Mouse (Mus musculus) forebrain, postnatal 0 days (tissue): ENCODE measurements around the gene Pias1. TPM values are rescaled to one million over a fixed set of nuclear protein-coding genes. Genes with fewer than 3 reads are reported as not detected.
A peak's percentile ranks its signal among the peaks of the same experiment; 100 is the strongest.

ENCODE experiments used
- ATAC-seq: fragments of 200-750 bp; cut with Nextera tagmentation; 2 replicates; pipeline ENCODE4 v1.8.0; 2017; ENCODE audit warnings: mild to moderate bottlenecking, moderate library complexity
- DNase-seq: peaks from one replicate; pipeline ENCODE4 v3.0.0-alpha.2; 2015
- H3K27ac ChIP-seq: fragments of 300-500 bp; sonication (generic); 2 replicates; pipeline ENCODE4 v1.5.1; 2014; ENCODE audit warnings: low read depth, mild to moderate bottlenecking, antibody characterized with exemption, low read length, moderate library complexity, mixed read lengths
- H3K27me3 ChIP-seq: fragments of 300-500 bp; sonication (generic); 2 replicates; pipeline ENCODE4 v1.6.1; 2014; ENCODE audit warnings: mild to moderate bottlenecking, low read length, mixed read lengths; ENCODE audit not compliant: insufficient read depth
- H3K36me3 ChIP-seq: fragments of 300-500 bp; sonication (generic); 2 replicates; pipeline ENCODE4 v1.6.1; 2014; ENCODE audit warnings: mild to moderate bottlenecking, moderate library complexity; ENCODE audit not compliant: insufficient read depth
- H3K4me1 ChIP-seq: fragments of 300-500 bp; sonication (generic); 2 replicates; pipeline ENCODE4 v1.6.1; 2014; ENCODE audit warnings: antibody characterized with exemption; ENCODE audit not compliant: insufficient read depth
- H3K4me2 ChIP-seq: fragments of 300-500 bp; sonication (generic); 2 replicates; pipeline ENCODE4 v1.6.1; 2014; ENCODE audit warnings: low read depth, mild to moderate bottlenecking, moderate library complexity
- H3K4me3 ChIP-seq: fragments of 300-500 bp; sonication (generic); 2 replicates; pipeline ENCODE4 v1.5.1; 2014; ENCODE audit warnings: low read depth, low read length, mixed read lengths
- H3K9ac ChIP-seq: fragments of 300-500 bp; sonication (generic); 2 replicates; pipeline ENCODE4 v1.6.1; 2014; ENCODE audit warnings: mild to moderate bottlenecking
- H3K9me3 ChIP-seq: fragments of 300-500 bp; sonication (generic); 2 replicates; pipeline ENCODE4 v1.6.1; 2016; ENCODE audit warnings: low read length
- CTCF ChIP-seq: sonication (generic); IDR thresholded peaks from 2 replicates; pipeline ENCODE4 v1.5.1; 2016; ENCODE audit warnings: antibody characterized with exemption, control low read depth, low read depth
- WGBS: fragments of 180-500 bp; shearing (Covaris S2); extraction: QIAGEN DNeasy Blood & Tissue Kit; methylation state at CpG from one replicate; pipeline ENCODE4 v1.1.7; 2014; 5-methylcytosine and 5-hydroxymethylcytosine counted together
- polyA plus RNA-seq: library from polyadenylated mRNA; unstranded; fragments of >200 nt; fragmentation: Nextera tagmentation; extraction: Ambion mirVana; gene quantifications from 2 replicates; pipeline ENCODE4 v1.2.1, GENCODE M21; 2015
- total RNA-seq: library from RNA; depleted of rRNA; stranded (reverse); fragments of >200 nt; gene quantifications from 2 replicates; pipeline ENCODE4 v1.2.3, GENCODE M21; 2014

Pias1 gene
- total and polyA plus RNA-seq, 2 experiments from 2014 or later = 36.2 to 50.2 TPM

DNA sequence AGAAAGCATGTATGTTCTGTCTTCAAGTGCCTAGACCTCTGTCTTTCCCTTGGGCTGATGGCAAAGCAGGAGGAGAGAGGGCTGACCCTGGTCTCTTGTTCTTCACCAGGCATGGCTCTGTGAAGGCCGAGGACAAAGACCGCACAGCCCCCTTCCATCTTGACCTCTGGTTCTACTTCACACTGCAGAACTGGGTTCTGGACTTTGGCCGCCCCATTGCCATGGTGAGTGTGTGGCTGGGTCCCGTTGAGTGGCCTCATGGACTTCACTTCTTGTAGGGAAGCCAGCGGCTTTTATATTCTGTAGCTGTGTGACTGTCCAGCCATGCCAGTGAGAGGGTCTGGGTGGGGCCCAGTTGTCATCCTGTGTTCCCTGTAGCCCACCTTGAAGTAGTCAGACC, 143.3 kb downstream of the Pias1 start:
- Histone ChIP-seq H3K4me3 (no peak overlapping the region), H3K4me1 (no peaks in the 10 kb centered on the region; the same call in 1 of the 2 replicates), H3K9me3 (no peaks in the 10 kb centered on the region), H3K27ac (no peak overlapping the region), H3K36me3 (no peaks in the 10 kb centered on the region), H3K4me2 (no peak overlapping the region), H3K27me3 (no peaks in the 10 kb centered on the region), H3K9ac (no peak overlapping the region)
- no peak for TF ChIP-seq CTCF
- 97% methylated on average over 5 of the region's 5 CpGs for WGBS
- ATAC-seq (no peak), DNase-seq (no peak)

DNA sequence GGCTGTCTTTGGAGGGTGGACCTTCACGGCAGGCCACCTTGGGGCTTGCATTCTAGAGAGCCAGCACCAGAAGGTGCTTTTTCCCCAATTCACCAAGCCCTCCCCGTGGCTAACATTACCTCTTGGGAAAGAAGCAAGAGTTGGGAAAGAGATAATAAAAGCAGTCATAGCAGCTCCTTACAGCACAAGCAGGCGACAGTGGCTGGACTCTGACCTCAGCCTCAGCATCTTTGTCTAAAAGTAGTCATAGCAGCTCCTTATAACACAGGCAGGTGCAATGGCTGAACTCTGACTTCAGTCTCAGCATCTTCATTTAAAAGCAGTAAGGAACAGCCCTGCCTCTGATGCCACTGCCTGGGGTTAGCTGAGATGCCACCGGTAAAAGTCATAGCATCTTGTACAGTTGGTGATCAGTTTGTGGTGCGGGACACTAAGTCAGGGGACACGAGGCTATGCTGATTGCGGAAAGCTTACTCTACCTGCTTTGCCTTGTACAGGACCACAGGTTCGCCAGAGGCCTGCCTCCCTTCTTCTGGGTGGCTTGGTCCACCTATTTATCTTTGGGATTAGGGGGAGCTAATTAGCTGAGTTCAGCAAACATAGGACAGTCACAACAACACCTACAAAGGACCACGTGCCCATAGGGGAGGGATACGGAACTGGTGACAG, 144.2 kb downstream of the Pias1 start:
- Histone ChIP-seq H3K9ac (no peak overlapping the region), H3K9me3 (no peaks in the 10 kb centered on the region), H3K36me3 (no peaks in the 10 kb centered on the region), H3K27me3 (no peaks in the 10 kb centered on the region), H3K4me2 (no peak overlapping the region), H3K4me1 (peaks cover 5% of the 10 kb centered on the region; the same call in 1 of the 2 replicates), H3K4me3 (no peak overlapping the region), H3K27ac (no peak overlapping the region)
- no peak for ATAC-seq
- no peak for DNase-seq
- no peak for TF ChIP-seq CTCF
- 79% methylated on average over 10 of the region's 10 CpGs for WGBS

DNA sequence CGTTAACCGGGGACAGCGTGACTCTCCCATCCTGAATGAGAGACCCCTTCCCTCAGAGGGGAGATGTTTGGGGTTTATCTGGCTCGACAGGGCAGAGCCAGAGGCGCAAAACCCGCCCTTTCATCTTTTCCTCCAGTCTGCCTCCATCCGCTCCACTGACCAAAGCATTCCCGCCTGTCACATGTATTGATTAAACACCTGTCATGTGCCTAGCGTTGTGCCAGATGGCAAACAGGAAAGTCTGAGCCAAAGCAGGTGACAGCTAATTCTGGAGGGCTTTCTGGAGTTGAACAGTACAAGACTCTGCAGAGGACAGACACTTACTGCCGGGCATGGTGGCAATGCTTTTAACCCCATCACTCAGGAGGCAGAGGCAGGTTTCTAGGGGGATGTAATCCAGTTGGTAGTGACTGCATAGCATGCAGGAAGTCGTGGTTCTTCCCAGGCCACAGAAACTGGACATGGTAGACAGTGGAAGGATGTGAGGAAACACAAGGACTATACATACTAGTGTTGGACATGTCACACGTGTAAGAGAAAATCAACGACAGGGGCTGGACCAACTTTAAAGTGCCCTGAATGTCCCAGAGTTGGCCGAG, 148.5 kb downstream of the Pias1 start:
- H3K36me3 ChIP-seq = no peaks in the 10 kb centered on the region
- ATAC-seq = no peak
- 15% methylated on average over 14 of the region's 14 CpGs for WGBS
- peak overlapping the region; percentile 94 for H3K4me2 ChIP-seq
- peak overlapping the region; percentile 80 for H3K9ac ChIP-seq
- no peaks in the 10 kb centered on the region for H3K27me3 ChIP-seq
- DNase-seq = no peak
- H3K27ac ChIP-seq = no peak overlapping the region
- no peak for TF ChIP-seq CTCF
- no peaks in the 10 kb centered on the region for H3K9me3 ChIP-seq
- peak overlapping the region; percentile 73 for H3K4me3 ChIP-seq
- peaks cover 5% of the 10 kb centered on the region; the same call in 1 of the 2 replicates for H3K4me1 ChIP-seq

DNA sequence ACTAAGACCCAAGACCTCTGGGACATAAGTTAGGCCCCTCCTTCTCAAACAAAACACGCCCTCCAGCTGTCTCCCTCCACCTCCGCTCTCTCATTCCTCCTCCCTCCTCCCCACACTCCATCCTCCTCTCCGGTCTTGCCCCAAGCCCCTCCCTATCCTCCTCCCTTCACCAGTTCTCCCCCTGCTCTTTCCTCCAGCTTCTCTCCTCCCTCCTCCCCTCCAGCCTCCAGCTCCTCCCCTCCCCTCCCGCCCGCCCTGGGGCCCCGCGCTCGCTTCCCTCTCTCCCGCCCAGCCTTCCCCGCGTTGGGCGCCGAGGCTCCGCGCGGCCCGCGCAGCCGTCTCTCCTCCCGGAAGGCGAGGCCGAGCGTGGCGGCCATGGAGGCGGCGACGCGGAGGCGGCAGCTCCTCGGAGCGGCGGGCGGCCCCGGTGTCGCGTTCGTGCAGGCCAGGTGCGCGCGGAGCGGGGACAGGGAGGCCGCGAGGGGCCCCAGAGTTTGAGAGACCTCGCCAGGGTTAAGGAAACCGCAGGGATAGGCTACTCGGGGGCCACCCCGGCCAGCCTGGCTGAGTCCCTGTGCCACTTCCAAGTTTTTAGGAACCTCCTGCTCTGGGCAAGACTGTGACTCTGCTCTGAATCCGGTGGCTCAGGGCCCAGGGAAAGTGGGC, 149.1 kb downstream of the Pias1 start, which contains the start of gene Cln6:
Cln6 (plus strand) TSS at position 280 of the 666 bp plus-strand sequence.
- no peak for TF ChIP-seq CTCF
- H3K36me3 ChIP-seq = no peaks in the 10 kb centered on the region
- H3K4me1 ChIP-seq = peaks cover 5% of the 10 kb centered on the region; the same call in 1 of the 2 replicates
- H3K27me3 ChIP-seq = no peaks in the 10 kb centered on the region
- H3K9me3 ChIP-seq = no peaks in the 10 kb centered on the region
- DNase-seq (peak; percentile 67), ATAC-seq (peak; percentile 91)
- H3K4me2 ChIP-seq = peak within 1 kb of the TSS; percentile 94
- WGBS = 2% methylated on average over 48 of the region's 48 CpGs
- peak within 1 kb of the TSS; percentile 80 for H3K9ac ChIP-seq
- peak within 1 kb of the TSS; percentile 73 for H3K4me3 ChIP-seq
- H3K27ac ChIP-seq = peak within 1 kb of the TSS; percentile 64

DNA sequence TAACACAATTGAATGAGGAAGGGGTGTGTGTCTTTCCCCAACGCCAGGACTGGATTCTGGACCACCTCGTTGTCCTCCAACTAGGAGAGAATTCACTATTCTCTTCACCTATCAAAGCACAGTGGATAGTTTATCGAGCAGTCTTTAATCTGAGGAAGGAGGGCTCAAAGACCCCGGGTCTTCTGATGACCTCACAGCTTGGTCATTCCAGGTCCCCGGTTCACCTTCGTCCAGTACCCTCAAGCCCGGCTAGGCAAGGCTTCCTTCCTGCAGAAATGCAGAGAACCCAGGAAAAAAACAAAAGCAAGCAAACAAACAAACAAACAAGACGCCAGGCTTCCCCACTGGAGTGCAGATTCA, 149.6 kb downstream of the Pias1 start:
- 0 out of 2 replicates have a peak overlapping the region, but pooled peaks have one; percentile 1 for H3K27ac ChIP-seq
- ATAC-seq (no peak), DNase-seq (no peak)
- H3K4me1 ChIP-seq = peaks cover 5% of the 10 kb centered on the region; the same call in 1 of the 2 replicates
- no peaks in the 10 kb centered on the region for H3K27me3 ChIP-seq
- TF ChIP-seq CTCF = no peak
- peak overlapping the region; percentile 94 for H3K4me2 ChIP-seq
- no peaks in the 10 kb centered on the region for H3K9me3 ChIP-seq
- H3K4me3 ChIP-seq = peak overlapping the region; percentile 73
- 14% methylated on average over 8 of the region's 8 CpGs for WGBS
- 0 out of 2 replicates have a peak overlapping the region, but pooled peaks have one; percentile 80 for H3K9ac ChIP-seq
- H3K36me3 ChIP-seq = no peaks in the 10 kb centered on the region

DNA sequence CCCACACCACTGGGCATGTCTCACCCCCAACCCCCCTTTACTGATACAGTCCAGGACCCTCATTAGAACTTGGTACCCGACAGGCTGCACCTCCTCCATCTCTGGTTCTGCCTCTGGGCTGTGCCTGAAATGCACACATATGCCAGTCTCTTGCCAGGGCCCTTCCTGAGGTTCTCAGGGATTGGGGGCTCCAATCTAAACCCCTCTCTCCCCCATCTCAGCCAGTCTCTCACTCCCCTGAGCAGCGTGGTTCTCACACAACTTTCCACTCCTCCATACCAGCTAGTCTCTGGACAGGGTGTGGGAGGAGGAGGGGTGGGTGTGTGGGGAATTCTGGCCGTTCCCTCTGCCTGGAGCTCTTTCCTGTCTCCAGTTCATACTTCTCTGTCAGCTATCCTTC, 150.1 kb downstream of the Pias1 start:
- no peak overlapping the region for H3K9ac ChIP-seq
- 0 out of 2 replicates have a peak overlapping the region, but pooled peaks have one; percentile 1 for H3K27ac ChIP-seq
- no peaks in the 10 kb centered on the region for H3K36me3 ChIP-seq
- ATAC-seq (no peak), DNase-seq (no peak)
- no peaks in the 10 kb centered on the region for H3K27me3 ChIP-seq
- no peak overlapping the region for H3K4me3 ChIP-seq
- no peaks in the 10 kb centered on the region for H3K9me3 ChIP-seq
- no peak overlapping the region for H3K4me2 ChIP-seq
- H3K4me1 ChIP-seq = peaks cover 5% of the 10 kb centered on the region; the same call in 1 of the 2 replicates
- no peak for TF ChIP-seq CTCF
- WGBS = 63% methylated on average over 3 of the region's 3 CpGs
